In the genomic region with DNA sequence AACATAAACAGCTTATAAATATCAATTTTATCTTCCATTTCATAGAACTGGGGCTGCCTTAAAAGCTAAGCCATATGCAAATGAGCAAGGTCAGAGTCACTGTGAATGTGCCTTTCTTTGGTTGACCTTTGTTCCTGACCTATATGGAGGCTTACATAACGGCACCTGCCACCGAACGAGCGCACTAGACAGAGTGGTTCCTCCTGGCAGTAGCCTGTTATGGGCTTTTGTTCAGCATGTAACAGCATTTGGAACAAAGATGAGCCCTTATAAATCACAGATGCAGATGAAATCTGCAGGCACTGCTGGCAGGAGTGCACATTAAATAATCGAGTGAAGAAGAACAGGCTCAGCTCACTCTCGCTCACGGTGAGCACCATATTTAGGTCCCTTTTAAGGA, we compare ENCODE assay signal across 14 mouse cellular contexts.
DNase-seq lines count a peak whose midpoint lies in the region; ATAC-seq and TF ChIP-seq lines count a peak whose summit lies in the region.
"Had no signal": no experiment of that assay in that cellular context is flagged by ENCODE, and none has a peak within 500 bp of the region (broad histone marks: within the 10 kb centered on the region; RNA-seq: fewer than 3 reads in every experiment).

No protein-coding gene starts in this region.

- TF ChIP-seq POLR2A in liver, adult 2 months (IDR thresholded peaks at IDR 0.05; ENCODE audit: extremely low read depth, insufficient read depth, low read length): no peak

- no peaks in the 10 kb centered on the region for H3K9me3 ChIP-seq in hindbrain, embryonic 13.5 days
- H3K9me3 ChIP-seq in hindbrain, postnatal 0 days (ENCODE audit: low read length): no peaks in the 10 kb centered on the region
- H3K9me3 ChIP-seq: midbrain, embryonic 12.5 days had no signal

- no peaks in the 10 kb centered on the region for H3K79me2 ChIP-seq in liver, adult 2 months (ENCODE audit: control insufficient read depth, insufficient read depth, low read length)

- H3K36me3 ChIP-seq in hindbrain, embryonic 13.5 days: peaks cover 25% of the 10 kb centered on the region
- H3K36me3 ChIP-seq in hindbrain, postnatal 0 days (ENCODE audit: insufficient read depth, low read length): peaks cover 13% of the 10 kb centered on the region
- peaks cover 8% of the 10 kb centered on the region; the same call in 1 of the 2 replicates for H3K36me3 ChIP-seq in liver, adult 2 months (ENCODE audit: control insufficient read depth, insufficient read depth, low read length)

- 31% methylated on average over 7 of the region's 7 CpGs for WGBS in hindbrain, embryonic 13.5 days
- whole genome bisulfite sequencing in hindbrain, postnatal 0 days: 47% methylated on average over 7 of the region's 7 CpGs
- WGBS in liver, adult 2 months: 48% methylated on average over 7 of the region's 7 CpGs

- H3K27ac ChIP-seq in hindbrain, embryonic 13.5 days: peak overlapping the region; percentile 62; the same call in 1 of the 2 replicates
- no peak overlapping the region for H3K27ac ChIP-seq in hindbrain, postnatal 0 days
- H3K27ac ChIP-seq in liver, adult 2 months (replicated peaks; ENCODE audit: insufficient read depth, low read depth, low read length): no peak overlapping the region
- H3K27ac ChIP-seq: midbrain, embryonic 12.5 days had no signal

- H3K4me1 ChIP-seq in hindbrain, embryonic 13.5 days (replicated peaks): peaks cover 21% of the 10 kb centered on the region
- H3K4me1 ChIP-seq in hindbrain, postnatal 0 days (ENCODE audit: insufficient read depth, low read length): peaks cover 12% of the 10 kb centered on the region; the same call in 1 of the 2 replicates
- H3K4me1 ChIP-seq in liver, adult 2 months (ENCODE audit: control insufficient read depth, insufficient read depth, low read length): peaks cover 6% of the 10 kb centered on the region

- DNase-seq in hindbrain, postnatal 0 days (ENCODE audit: low spot score): no peak
- peak; percentile 66 for DNase-seq in liver, adult 2 months (ENCODE audit: extremely low read depth, low read depth, low spot score)
- DNase-seq in liver: no peak
- DNase-seq in fat pad, adult 2 months (ENCODE audit: extremely low read depth, low read depth, low spot score): peak; percentile 14
- peak; percentile 38 for DNase-seq in mesoderm, embryonic 11.5 days (ENCODE audit: low read depth, low spot score)
- no peak for DNase-seq in ovary, postnatal 14 days (ENCODE audit: low spot score)
- no peak for DNase-seq in right cerebral cortex, postnatal 25 days
- DNase-seq: adrenal gland, postnatal 10 days; cerebellum, adult 11 months; heart, adult 11 months; heart, postnatal 10 days; lung, postnatal 10 days had no signal

- no peak overlapping the region for H3K9ac ChIP-seq in hindbrain, embryonic 13.5 days
- no peak overlapping the region for H3K9ac ChIP-seq in hindbrain, postnatal 0 days (replicated peaks; ENCODE audit: low read length)
- H3K9ac ChIP-seq in liver, adult 2 months (ENCODE audit: low read depth, low read length): no peak overlapping the region
- H3K9ac ChIP-seq: midbrain, embryonic 12.5 days had no signal

- H3K4me2 ChIP-seq in hindbrain, embryonic 13.5 days: no peak overlapping the region
- H3K4me2 ChIP-seq in hindbrain, postnatal 0 days (ENCODE audit: low read depth, low read length): no peak overlapping the region
- H3K4me2 ChIP-seq: midbrain, embryonic 12.5 days had no signal

- no peak for TF ChIP-seq CTCF in hindbrain, postnatal 0 days (IDR thresholded peaks at IDR 0.05; ENCODE audit: low read depth)
- no peak for TF ChIP-seq CTCF in liver, adult 2 months (IDR thresholded peaks at IDR 0.05; ENCODE audit: low read depth, low read length)

- H3K27me3 ChIP-seq in hindbrain, embryonic 13.5 days: no peaks in the 10 kb centered on the region
- H3K27me3 ChIP-seq in hindbrain, postnatal 0 days (ENCODE audit: insufficient read depth, low read length): no peaks in the 10 kb centered on the region
- H3K27me3 ChIP-seq in liver, adult 2 months (ENCODE audit: control insufficient read depth, insufficient read depth, low read length): no peaks in the 10 kb centered on the region
- H3K27me3 ChIP-seq: midbrain, embryonic 12.5 days had no signal

- H3K4me3 ChIP-seq in hindbrain, embryonic 13.5 days: no peak overlapping the region
- H3K4me3 ChIP-seq in hindbrain, postnatal 0 days (ENCODE audit: low read length): no peak overlapping the region
- no peak overlapping the region for H3K4me3 ChIP-seq in liver, adult 2 months (ENCODE audit: insufficient read depth, low read depth, low read length)
- H3K4me3 ChIP-seq: midbrain, embryonic 12.5 days had no signal

- ATAC-seq in hindbrain, embryonic 13.5 days (ENCODE audit: low FRiP score): no peak
- ATAC-seq in hindbrain, postnatal 0 days: no peak

Comparison
In these comparisons a context has a peak if more than half of its experiments do, and no peak if none do; other contexts are left out.
1. DNase-seq: peak in liver, adult 2 months (single experiment), fat pad, adult 2 months (single experiment) and mesoderm, embryonic 11.5 days (single experiment); none in hindbrain, postnatal 0 days (single experiment), liver (single experiment), ovary, postnatal 14 days (single experiment) and right cerebral cortex, postnatal 25 days (single experiment).